Mouse (Mus musculus): ENCODE measurements at regions not wholly inside any gene's neighbourhood (a gene's known extent, or its start where the extent isn't known, plus 50 kb on each side); places are given as distances from the start of the nearest gene placed in this dataset.
"Not testable (repeated sequence)": the region's sequence is repeated elsewhere in the genome, so short reads cannot be mapped to it uniquely, and the experiment has no call there.

GRCm38 (mm10) chr4:9724801-9725200 is 1149.5 kb upstream of the 2610301B20Rik start:
- not testable (repeated sequence) for DNase-seq (ENCODE audit: low read depth)

- DNase-seq (ENCODE audit: low read depth), result no peak
- TF ChIP-seq CTCF (IDR thresholded peaks at IDR 0.05; ENCODE audit: borderline replicate concordance, extremely low read depth, insufficient read depth, insufficient read length) (no peak), POLR2A (IDR thresholded peaks at IDR 0.05; ENCODE audit: borderline replicate concordance, extremely low read depth, insufficient read depth, insufficient read length, poor library complexity, severe bottlenecking) (no peak)
Observed at GRCm38 (mm10) chr4:9737691-9738090, 1136.6 kb upstream of the 2610301B20Rik start.

- TF ChIP-seq POLR2A (IDR thresholded peaks at IDR 0.05; ENCODE audit: borderline replicate concordance, extremely low read depth, insufficient read depth, insufficient read length, poor library complexity, severe bottlenecking) (no peak), CTCF (IDR thresholded peaks at IDR 0.05; ENCODE audit: borderline replicate concordance, extremely low read depth, insufficient read depth, insufficient read length) (no peak)
- DNase-seq (ENCODE audit: low read depth), result no peak
Observed at GRCm38 (mm10) chr4:9747411-9747938, 1126.8 kb upstream of the 2610301B20Rik start.

- TF ChIP-seq POLR2A (IDR thresholded peaks at IDR 0.05; ENCODE audit: borderline replicate concordance, extremely low read depth, insufficient read depth, insufficient read length, poor library complexity, severe bottlenecking), result no peak
- TF ChIP-seq CTCF (IDR thresholded peaks at IDR 0.05; ENCODE audit: borderline replicate concordance, extremely low read depth, insufficient read depth, insufficient read length), result no peak
- no peak for DNase-seq (ENCODE audit: low read depth)
Observed at GRCm38 (mm10) chr4:9748110-9748509, 1126.2 kb upstream of the 2610301B20Rik start.

GRCm38 (mm10) chr4:9749877-9750276 is 1124.4 kb upstream of the 2610301B20Rik start:
- TF ChIP-seq CTCF (IDR thresholded peaks at IDR 0.05; ENCODE audit: borderline replicate concordance, extremely low read depth, insufficient read depth, insufficient read length), result no peak
- no peak for TF ChIP-seq POLR2A (IDR thresholded peaks at IDR 0.05; ENCODE audit: borderline replicate concordance, extremely low read depth, insufficient read depth, insufficient read length, poor library complexity, severe bottlenecking)
- DNase-seq (ENCODE audit: low read depth), result no peak

- no peak for DNase-seq (ENCODE audit: low read depth)
- TF ChIP-seq CTCF (IDR thresholded peaks at IDR 0.05; ENCODE audit: borderline replicate concordance, extremely low read depth, insufficient read depth, insufficient read length) (no peak), POLR2A (IDR thresholded peaks at IDR 0.05; ENCODE audit: borderline replicate concordance, extremely low read depth, insufficient read depth, insufficient read length, poor library complexity, severe bottlenecking) (no peak)
Observed at GRCm38 (mm10) chr4:9750404-9750803, 1123.9 kb upstream of the 2610301B20Rik start.

- peak; percentile 5 for DNase-seq (ENCODE audit: low read depth)
- TF ChIP-seq POLR2A (IDR thresholded peaks at IDR 0.05; ENCODE audit: borderline replicate concordance, extremely low read depth, insufficient read depth, insufficient read length, poor library complexity, severe bottlenecking) (no peak), CTCF (IDR thresholded peaks at IDR 0.05; ENCODE audit: borderline replicate concordance, extremely low read depth, insufficient read depth, insufficient read length) (no peak)
Observed at GRCm38 (mm10) chr4:9763321-9763720, 1111.0 kb upstream of the 2610301B20Rik start.

GRCm38 (mm10) chr4:9769633-9770205 is 1104.6 kb upstream of the 2610301B20Rik start:
- DNase-seq (ENCODE audit: low read depth), result peak; percentile 71
- TF ChIP-seq POLR2A (IDR thresholded peaks at IDR 0.05; ENCODE audit: borderline replicate concordance, extremely low read depth, insufficient read depth, insufficient read length, poor library complexity, severe bottlenecking) (no peak), CTCF (IDR thresholded peaks at IDR 0.05; ENCODE audit: borderline replicate concordance, extremely low read depth, insufficient read depth, insufficient read length) (no peak)

GRCm38 (mm10) chr4:9770372-9771102 is 1103.8 kb upstream of the 2610301B20Rik start:
- no peak for TF ChIP-seq POLR2A (IDR thresholded peaks at IDR 0.05; ENCODE audit: borderline replicate concordance, extremely low read depth, insufficient read depth, insufficient read length, poor library complexity, severe bottlenecking)
- TF ChIP-seq CTCF (IDR thresholded peaks at IDR 0.05; ENCODE audit: borderline replicate concordance, extremely low read depth, insufficient read depth, insufficient read length), result peak; percentile 35; the same call in 1 of the 2 replicates
- peak; percentile 81 for DNase-seq (ENCODE audit: low read depth)

- peak; percentile 84 for DNase-seq (ENCODE audit: low read depth)
- TF ChIP-seq POLR2A (IDR thresholded peaks at IDR 0.05; ENCODE audit: borderline replicate concordance, extremely low read depth, insufficient read depth, insufficient read length, poor library complexity, severe bottlenecking) (no peak), CTCF (IDR thresholded peaks at IDR 0.05; ENCODE audit: borderline replicate concordance, extremely low read depth, insufficient read depth, insufficient read length) (0 out of 2 replicates have a peak, but pooled peaks have one; percentile 5)
Observed at GRCm38 (mm10) chr4:9771103-9771474, 1103.2 kb upstream of the 2610301B20Rik start.

- DNase-seq (ENCODE audit: low read depth), result no peak
- no peak for TF ChIP-seq CTCF (IDR thresholded peaks at IDR 0.05; ENCODE audit: borderline replicate concordance, extremely low read depth, insufficient read depth, insufficient read length)
- TF ChIP-seq POLR2A (IDR thresholded peaks at IDR 0.05; ENCODE audit: borderline replicate concordance, extremely low read depth, insufficient read depth, insufficient read length, poor library complexity, severe bottlenecking), result no peak
Observed at GRCm38 (mm10) chr4:9778391-9778790, 1095.9 kb upstream of the 2610301B20Rik start.

- no peak for TF ChIP-seq POLR2A (IDR thresholded peaks at IDR 0.05; ENCODE audit: borderline replicate concordance, extremely low read depth, insufficient read depth, insufficient read length, poor library complexity, severe bottlenecking)
- no peak for TF ChIP-seq CTCF (IDR thresholded peaks at IDR 0.05; ENCODE audit: borderline replicate concordance, extremely low read depth, insufficient read depth, insufficient read length)
- no peak for DNase-seq (ENCODE audit: low read depth)
Observed at GRCm38 (mm10) chr4:9779594-9779993, 1094.7 kb upstream of the 2610301B20Rik start.
